Mouse (Mus musculus) lung, adult 2 months (tissue): Measurements from ENCODE around the gene Crybg2.

Experiments
- CTCF ChIP-seq: fragments of 200-500 bp; IDR thresholded peaks from 2 replicates; pipeline ENCODE4 v1.5.1; 2011; ENCODE audit warnings: mild to moderate bottlenecking, low read length, control low read depth; ENCODE audit not compliant: insufficient read depth
- POLR2A ChIP-seq: fragments of 200-500 bp; IDR thresholded peaks from 2 replicates; pipeline ENCODE4 v1.6.1; 2011; ENCODE audit warnings: low read depth, mild to moderate bottlenecking, control low read depth, low read length, borderline replicate concordance; ENCODE audit errors: extremely low read depth

- TF ChIP-seq CTCF (no peak), POLR2A (0 out of 2 replicates have a peak, but pooled peaks have one; percentile 7)
These were observed 57.6 kb downstream of the Crybg2 start for GRCm38 (mm10) chr4:134118126-134118800.
